Mouse (Mus musculus) myocyte (in vitro differentiated cells): ENCODE results near the gene Cdsn. TPM values are rescaled to one million over a fixed set of nuclear protein-coding genes. Genes with fewer than 3 reads are reported as not detected.

Experiments
- H3K27me3 ChIP-seq: one replicate; pipeline ENCODE4 v1.6.1; 2011; ENCODE audit not compliant: control insufficient read depth, insufficient read depth, insufficient read length
- H3K36me3 ChIP-seq: one replicate; pipeline ENCODE4 v1.6.1; 2011; ENCODE audit not compliant: control insufficient read depth, insufficient read depth
- H3K4me2 ChIP-seq: one replicate; pipeline ENCODE4 v1.6.1; 2011; ENCODE audit warnings: low read depth, control low read depth
- H3K4me3 ChIP-seq: one replicate; pipeline ENCODE4 v1.5.1; 2011; ENCODE audit warnings: mild to moderate bottlenecking, control low read depth, moderate library complexity
- H3K79me2 ChIP-seq: one replicate; pipeline ENCODE4 v1.6.1; 2011; ENCODE audit not compliant: control insufficient read depth, insufficient read depth
- H3ac ChIP-seq: one replicate; pipeline ENCODE4 v1.6.1; 2011; ENCODE audit not compliant: control insufficient read depth, insufficient read length
- CEBPB ChIP-seq: IDR thresholded peaks from 2 replicates; pipeline ENCODE4 v1.6.1; 2011; ENCODE audit warnings: mild to moderate bottlenecking, moderate library complexity; ENCODE audit not compliant: poor library complexity, insufficient read depth, severe bottlenecking
- E2F4 ChIP-seq: IDR thresholded peaks from one replicate; pipeline ENCODE4 v1.6.1; 2011; ENCODE audit warnings: mild to moderate bottlenecking, control low read depth, moderate library complexity; ENCODE audit not compliant: insufficient read depth
- MAX ChIP-seq: IDR thresholded peaks from one replicate; pipeline ENCODE4 v1.6.1; 2011; ENCODE audit warnings: low read depth, mild to moderate bottlenecking, control low read depth
- MYOD1 ChIP-seq, 3 experiments: IDR thresholded peaks; one replicate each; pipeline ENCODE4 v1.6.1; 2011; ENCODE audit warnings: control low read depth in 2 of 3, low read depth in 2 of 3, mild to moderate bottlenecking in 2 of 3, moderate library complexity in 1 of 3; ENCODE audit not compliant: insufficient read length in 2 of 3, control insufficient read depth in 1 of 3
- MYOG ChIP-seq, 3 experiments: IDR thresholded peaks; one replicate each; pipeline ENCODE4 v1.6.1; 2011; ENCODE audit warnings: control low read depth in 2 of 3, low read depth in 2 of 3, mild to moderate bottlenecking in 2 of 3; ENCODE audit not compliant: insufficient read length in 2 of 3, control insufficient read depth in 1 of 3, insufficient read depth in 1 of 3
- POLR2A ChIP-seq: IDR thresholded peaks from one replicate; pipeline ENCODE4 v1.6.1; 2011; ENCODE audit warnings: low read depth, mild to moderate bottlenecking, control low read depth, moderate library complexity; ENCODE audit not compliant: insufficient read length
- POLR2AphosphoS2 ChIP-seq: IDR thresholded peaks from one replicate; pipeline ENCODE4 v1.6.1; 2011; ENCODE audit warnings: low read depth, control low read depth; ENCODE audit not compliant: insufficient read length
- REST ChIP-seq: IDR thresholded peaks from one replicate; pipeline ENCODE4 v1.6.1; 2011; ENCODE audit warnings: mild to moderate bottlenecking, control low read depth, moderate library complexity; ENCODE audit not compliant: insufficient read depth, insufficient read length
- SRF ChIP-seq: IDR thresholded peaks from one replicate; pipeline ENCODE4 v1.6.1; 2011; ENCODE audit warnings: low read depth; ENCODE audit not compliant: control insufficient read depth, insufficient read length
- TCF12 ChIP-seq: IDR thresholded peaks from one replicate; pipeline ENCODE4 v1.6.1; 2011; ENCODE audit warnings: mild to moderate bottlenecking, control low read depth; ENCODE audit not compliant: poor library complexity, insufficient read depth, severe bottlenecking
- TCF3 ChIP-seq: IDR thresholded peaks from one replicate; pipeline ENCODE4 v1.6.1; 2011; ENCODE audit warnings: low read depth, control low read depth; ENCODE audit not compliant: insufficient read length
- USF1 ChIP-seq: IDR thresholded peaks from one replicate; pipeline ENCODE4 v1.6.1; 2011; ENCODE audit warnings: low read depth, mild to moderate bottlenecking, control low read depth, moderate library complexity
- polyA plus RNA-seq: library from polyadenylated mRNA; unstranded; fragments of >200 nt; fragmentation: generic; extraction: Trizol; gene quantifications from one replicate; pipeline ENCODE4 v1.2.1, GENCODE M21; 2012; ENCODE audit warnings: missing spikeins

Cdsn gene
- polyA plus RNA-seq, 1 experiment: 55.4 TPM

- no peak overlapping the region for H3K4me3 ChIP-seq
- H3ac ChIP-seq: no peak overlapping the region
- no peaks in the 10 kb centered on the region for H3K27me3 ChIP-seq
- TF ChIP-seq MYOD1 (IDR thresholded peaks at IDR 0.05; ENCODE audit: control insufficient read depth in 1 of 3, insufficient read length in 2 of 3, low read depth in 2 of 3) (no peak), MYOG (IDR thresholded peaks at IDR 0.05; ENCODE audit: control insufficient read depth in 1 of 3, insufficient read depth in 1 of 3, insufficient read length in 2 of 3, low read depth in 2 of 3) (no peak), POLR2AphosphoS2 (no peak), POLR2A (no peak), E2F4 (no peak), TCF3 (no peak), TCF12 (no peak), USF1 (no peak), SRF (no peak), MAX (no peak), CEBPB (no peak), REST (no peak)
- H3K4me2 ChIP-seq: no peak overlapping the region
- no peaks in the 10 kb centered on the region for H3K79me2 ChIP-seq
- no peaks in the 10 kb centered on the region for H3K36me3 ChIP-seq
Measured at GRCm38 (mm10) chr17:35594456-35594855, 42.5 kb downstream of the Cdsn start.

GRCm38 (mm10) chr17:35597399-35597798 lies 45.5 kb downstream of the Cdsn start:
- H3K36me3 ChIP-seq: no peaks in the 10 kb centered on the region
- H3K4me3 ChIP-seq: no peak overlapping the region
- H3ac ChIP-seq: no peak overlapping the region
- no peak overlapping the region for H3K4me2 ChIP-seq
- H3K79me2 ChIP-seq: no peaks in the 10 kb centered on the region
- TF ChIP-seq TCF3 (no peak), TCF12 (no peak), E2F4 (no peak), USF1 (no peak), CEBPB (no peak)
- no peaks in the 10 kb centered on the region for H3K27me3 ChIP-seq

- no peak within 1 kb of the TSS for H3ac ChIP-seq
- H3K4me3 ChIP-seq: no peak within 1 kb of the TSS
- no peak for TF ChIP-seq E2F4
- TF ChIP-seq SRF: no peak
- no peaks in the 10 kb centered on the region for H3K27me3 ChIP-seq
- H3K36me3 ChIP-seq: no peaks in the 10 kb centered on the region
- H3K79me2 ChIP-seq: no peaks in the 10 kb centered on the region
- H3K4me2 ChIP-seq: no peak within 1 kb of the TSS
Measured at GRCm38 (mm10) chr17:35601249-35601648, 49.3 kb downstream of the Cdsn start, which contains the start of gene Sfta2. TSS of gene Sfta2 (plus strand) at chr17:35601549.

- Histone ChIP-seq H3K27me3 (no peaks in the 10 kb centered on the region), H3K4me3 (no peak overlapping the region), H3K79me2 (no peaks in the 10 kb centered on the region), H3ac (no peak overlapping the region), H3K4me2 (no peak overlapping the region), H3K36me3 (no peaks in the 10 kb centered on the region)
- no peak for TF ChIP-seq MYOG (IDR thresholded peaks at IDR 0.05; ENCODE audit: control insufficient read depth in 1 of 3, insufficient read depth in 1 of 3, insufficient read length in 2 of 3, low read depth in 2 of 3)
- no peak for TF ChIP-seq MAX
- TF ChIP-seq MYOD1 (IDR thresholded peaks at IDR 0.05; ENCODE audit: control insufficient read depth in 1 of 3, insufficient read length in 2 of 3, low read depth in 2 of 3): no peak
- TF ChIP-seq REST: no peak
- TF ChIP-seq CEBPB: no peak
- no peak for TF ChIP-seq POLR2AphosphoS2
- TF ChIP-seq SRF: no peak
- no peak for TF ChIP-seq TCF3
- no peak for TF ChIP-seq USF1
- TF ChIP-seq POLR2A: no peak
- no peak for TF ChIP-seq TCF12
- TF ChIP-seq E2F4: no peak
Measured at GRCm38 (mm10) chr17:35601736-35602354, 49.9 kb downstream of the Cdsn start.

Other genes starting within 250 kb of the Cdsn start
- 6.6 TPM for gene H2-Q1, start 231.7 kb upstream of the Cdsn start, polyA plus RNA-seq
- gene H2-Q2, start 209.9 kb upstream of the Cdsn start, polyA plus RNA-seq: 0.17 TPM
- gene H2-Q4, start 172.5 kb upstream of the Cdsn start, polyA plus RNA-seq: 8.3 TPM
- gene H2-Q6, start 127.3 kb upstream of the Cdsn start, polyA plus RNA-seq: not detected
- 0.06 TPM for gene H2-Q7, start 113.0 kb upstream of the Cdsn start, polyA plus RNA-seq
- 0.02 TPM for gene H2-Q10, start 82.0 kb upstream of the Cdsn start, polyA plus RNA-seq
- not detected for gene Pou5f1, start 46.1 kb upstream of the Cdsn start, polyA plus RNA-seq
- 11.1 TPM for gene Tcf19, start 35.3 kb upstream of the Cdsn start, polyA plus RNA-seq
- gene Cchcr1, start 35.0 kb upstream of the Cdsn start, polyA plus RNA-seq: 8.8 TPM
- gene Psors1c2, start 18.9 kb upstream of the Cdsn start, polyA plus RNA-seq: 0.07 TPM
- gene 2300002M23Rik, start 15.3 kb downstream of the Cdsn start, polyA plus RNA-seq: not detected
- not detected for gene Sfta2, start 49.4 kb downstream of the Cdsn start, polyA plus RNA-seq
- not detected for gene Gm9573, start 74.5 kb downstream of the Cdsn start, polyA plus RNA-seq
- gene Mucl3, start 91.6 kb downstream of the Cdsn start, polyA plus RNA-seq: 0.05 TPM
- gene Vars2, start 115.5 kb downstream of the Cdsn start, polyA plus RNA-seq: 13.7 TPM
- 27.4 TPM for gene Gtf2h4, start 121.6 kb downstream of the Cdsn start, polyA plus RNA-seq
- 65.6 TPM for gene Ddr1, start 152.5 kb downstream of the Cdsn start, polyA plus RNA-seq